Mouse (Mus musculus): ENCODE measurements around the gene Kif6. TPM values are rescaled to one million over a fixed set of nuclear protein-coding genes. Genes with fewer than 3 reads are reported as not detected.
A peak's percentile ranks its signal among the peaks of the same experiment; 100 is the strongest.

The Kif6 gene
- total RNA-seq, 4 experiments from 2014 or later, result 0.59 to 1.2 (median 0.86) TPM

GRCm38 (mm10) chr17:49927611-49928010, 312.7 kb downstream of the Kif6 start:
- no peak for DNase-seq

- DNase-seq, result no peak
These were observed 318.9 kb downstream of the Kif6 start for GRCm38 (mm10) chr17:49933806-49934205.

GRCm38 (mm10) chr17:49934586-49934985, 319.6 kb downstream of the Kif6 start:
- DNase-seq, result no peak

- DNase-seq, result peak; percentile 28
These were observed 320.8 kb downstream of the Kif6 start for GRCm38 (mm10) chr17:49935602-49936205.

GRCm38 (mm10) chr17:49936214-49936613, 321.3 kb downstream of the Kif6 start:
- DNase-seq, result no peak

GRCm38 (mm10) chr17:49939146-49939545, 324.2 kb downstream of the Kif6 start:
- DNase-seq, result no peak

GRCm38 (mm10) chr17:49942674-49943073, 327.7 kb downstream of the Kif6 start:
- DNase-seq, result no peak

- peak; percentile 50 for DNase-seq
These were observed 336.5 kb downstream of the Kif6 start for GRCm38 (mm10) chr17:49951491-49951855.

- no peak for DNase-seq
These were observed 337.1 kb downstream of the Kif6 start for GRCm38 (mm10) chr17:49951856-49952607.

GRCm38 (mm10) chr17:49959021-49959420, 344.1 kb downstream of the Kif6 start:
- no peak for DNase-seq

Other genes starting within 250 kb of the Kif6 start
- 10 to 100 TPM; 50.7 to 57.1 (median 53.5) TPM for gene Mocs1, start 186.8 kb upstream of the Kif6 start, total RNA-seq (2022)
- gene Daam2, start 50.8 kb upstream of the Kif6 start, total RNA-seq (2022), result 10 to 100 TPM; 30.1 to 38.9 (median 36.7) TPM